Mouse (Mus musculus) intestine, embryonic 14.5 days (tissue): ENCODE measurements around the gene Ppil4. TPM values are rescaled to one million over a fixed set of nuclear protein-coding genes. Genes with fewer than 3 reads are reported as not detected.

Experiments used
- ATAC-seq: fragments of 200-750 bp; cut with Nextera tagmentation; replicated peaks from 2 replicates; pipeline ENCODE4 v1.8.0; 2017; ENCODE audit warnings: low read depth, moderate number of reproducible peaks, moderate TSS enrichment, moderate library complexity; ENCODE audit not compliant: low FRiP score, low TSS enrichment
- DNase-seq: peaks from one replicate; pipeline ENCODE4 v3.0.0-alpha.2; 2018; ENCODE audit warnings: low spot score
- H3K27ac ChIP-seq: fragments of 300-500 bp; sonication (generic); 2 replicates; pipeline ENCODE4 v1.5.1; 2014; ENCODE audit warnings: low read depth, mild to moderate bottlenecking, control low read depth
- H3K27me3 ChIP-seq: fragments of 300-500 bp; sonication (generic); replicated peaks from 2 replicates; pipeline ENCODE4 v1.6.1; 2014; ENCODE audit warnings: low read length, control low read depth; ENCODE audit not compliant: control insufficient read depth, insufficient read depth
- H3K36me3 ChIP-seq: fragments of 300-500 bp; sonication (generic); 2 replicates; pipeline ENCODE4 v1.6.1; 2014; ENCODE audit warnings: low read length, control low read depth; ENCODE audit not compliant: control insufficient read depth, insufficient read depth
- H3K4me1 ChIP-seq: fragments of 300-500 bp; sonication (generic); replicated peaks from 2 replicates; pipeline ENCODE4 v1.6.1; 2014; ENCODE audit warnings: low read length, control low read depth, mixed read lengths; ENCODE audit not compliant: control insufficient read depth, insufficient read depth
- H3K4me2 ChIP-seq: fragments of 300-500 bp; sonication (generic); 2 replicates; pipeline ENCODE4 v1.6.1; 2014; ENCODE audit warnings: low read length
- H3K4me3 ChIP-seq: fragments of 300-500 bp; sonication (generic); 2 replicates; pipeline ENCODE4 v1.5.1; 2014; ENCODE audit warnings: low read depth, low read length, control low read depth, mixed read lengths
- H3K9ac ChIP-seq: fragments of 300-500 bp; sonication (generic); 2 replicates; pipeline ENCODE4 v1.6.1; 2014; ENCODE audit warnings: mild to moderate bottlenecking, low read length
- H3K9me3 ChIP-seq: fragments of 300-500 bp; sonication (generic); 2 replicates; pipeline ENCODE4 v1.6.1; 2016; ENCODE audit warnings: low read length, control low read depth; ENCODE audit not compliant: control insufficient read depth
- WGBS: fragments of 180-500 bp; shearing (Covaris S2); extraction: QIAGEN DNeasy Blood & Tissue Kit; methylation state at CpG from one replicate; pipeline ENCODE4 v1.1.7; 2014; 5-methylcytosine and 5-hydroxymethylcytosine counted together
- polyA plus RNA-seq: library from polyadenylated mRNA; unstranded; fragments of >200 nt; fragmentation: Nextera tagmentation; extraction: Ambion mirVana; gene quantifications from 2 replicates; pipeline ENCODE4 v1.2.1, GENCODE M21; 2014

Gene Ppil4
- polyA plus RNA-seq, 1 experiment from 2014 or later = 34.7 TPM

- WGBS = 80% methylated on average over 2 of the region's 2 CpGs
- no peak overlapping the region for H3K4me2 ChIP-seq
- no peak overlapping the region for H3K9ac ChIP-seq
- no peaks in the 10 kb centered on the region for H3K36me3 ChIP-seq
- no peaks in the 10 kb centered on the region for H3K4me1 ChIP-seq
- ATAC-seq = no peak
- no peaks in the 10 kb centered on the region for H3K27me3 ChIP-seq
- H3K27ac ChIP-seq = no peak overlapping the region
- DNase-seq = no peak
- no peak overlapping the region for H3K4me3 ChIP-seq
- H3K9me3 ChIP-seq = no peaks in the 10 kb centered on the region
Observed at GRCm38 (mm10) chr10:7840353-7840733, 47.7 kb downstream of the Ppil4 start.

- WGBS = 67% methylated on average over 3 of the region's 3 CpGs
- Histone ChIP-seq H3K9ac (no peak overlapping the region), H3K27me3 (no peaks in the 10 kb centered on the region), H3K27ac (no peak overlapping the region), H3K4me1 (no peaks in the 10 kb centered on the region), H3K36me3 (no peaks in the 10 kb centered on the region), H3K4me3 (no peak overlapping the region), H3K9me3 (no peaks in the 10 kb centered on the region), H3K4me2 (no peak overlapping the region)
- DNase-seq (no peak), ATAC-seq (no peak)
Observed at GRCm38 (mm10) chr10:7840785-7841184, 48.1 kb downstream of the Ppil4 start.

DNA sequence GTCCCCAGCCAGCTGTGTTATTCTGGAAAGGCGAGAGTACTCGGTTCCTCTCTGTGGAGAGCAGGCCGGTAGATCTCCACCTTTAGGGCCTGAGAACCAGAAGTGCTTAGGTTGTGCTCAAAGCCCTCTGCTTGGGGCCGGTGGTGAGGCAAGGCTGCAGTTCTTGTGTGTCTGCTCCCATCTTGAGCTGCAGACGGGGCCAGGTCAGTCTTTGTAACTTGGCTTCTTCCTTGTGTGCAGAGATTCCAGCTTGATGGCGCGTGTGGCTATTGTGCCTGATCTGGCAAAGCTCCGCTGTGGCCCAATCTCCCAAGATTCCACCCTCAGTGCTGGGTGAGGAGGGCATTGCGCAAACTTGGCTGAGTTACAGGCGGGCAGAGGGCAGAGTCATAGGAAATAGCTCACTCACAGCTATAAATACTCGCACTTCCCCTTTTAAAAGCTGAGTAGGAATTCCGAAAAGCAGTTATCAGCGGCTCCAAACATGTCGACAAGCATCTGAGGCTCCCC is 48.9 kb downstream of the Ppil4 start:
- Histone ChIP-seq H3K4me3 (no peak overlapping the region), H3K27ac (no peak overlapping the region), H3K9me3 (no peaks in the 10 kb centered on the region), H3K9ac (no peak overlapping the region), H3K4me1 (no peaks in the 10 kb centered on the region), H3K36me3 (no peaks in the 10 kb centered on the region), H3K27me3 (no peaks in the 10 kb centered on the region), H3K4me2 (no peak overlapping the region)
- WGBS = 60% methylated on average over 14 of the region's 14 CpGs
- no peak for ATAC-seq
- no peak for DNase-seq

- Histone ChIP-seq H3K9ac (no peak overlapping the region), H3K9me3 (no peaks in the 10 kb centered on the region), H3K4me2 (no peak overlapping the region), H3K27ac (no peak overlapping the region), H3K36me3 (no peaks in the 10 kb centered on the region), H3K4me3 (no peak overlapping the region), H3K4me1 (no peaks in the 10 kb centered on the region), H3K27me3 (no peaks in the 10 kb centered on the region)
- no peak for DNase-seq
- WGBS = 87% methylated on average over 4 of the region's 4 CpGs
- no peak for ATAC-seq
Observed at GRCm38 (mm10) chr10:7843181-7843580, 50.5 kb downstream of the Ppil4 start.

DNA sequence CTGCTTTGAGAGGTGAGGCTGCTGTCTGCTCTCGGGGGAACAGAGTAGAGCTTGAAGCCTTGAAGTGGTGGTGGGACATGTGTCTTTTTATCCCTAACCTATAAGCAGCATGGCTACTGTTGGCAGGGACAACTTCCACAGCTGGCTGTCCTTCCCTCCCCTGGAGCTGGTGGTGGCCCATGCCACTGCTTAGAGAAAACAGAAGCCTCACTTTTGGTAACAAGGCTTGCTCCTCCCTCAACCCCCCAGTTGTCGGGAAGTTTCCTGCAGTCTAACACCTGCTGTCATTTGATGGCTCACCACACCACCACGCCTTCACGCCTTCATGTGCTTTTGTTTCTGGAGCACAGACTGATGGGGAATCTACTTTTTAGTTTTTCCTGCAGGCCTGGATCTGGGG is 51.5 kb downstream of the Ppil4 start:
- H3K9me3 ChIP-seq = no peaks in the 10 kb centered on the region
- no peaks in the 10 kb centered on the region for H3K27me3 ChIP-seq
- H3K36me3 ChIP-seq = no peaks in the 10 kb centered on the region
- ATAC-seq (no peak), DNase-seq (no peak)
- no peaks in the 10 kb centered on the region for H3K4me1 ChIP-seq
- no peak overlapping the region for H3K27ac ChIP-seq
- no peak overlapping the region for H3K4me2 ChIP-seq
- no peak overlapping the region for H3K9ac ChIP-seq
- H3K4me3 ChIP-seq = no peak overlapping the region
- WGBS = 70% methylated on average over 4 of the region's 4 CpGs

- Histone ChIP-seq H3K4me2 (no peak overlapping the region), H3K9me3 (no peaks in the 10 kb centered on the region), H3K36me3 (no peaks in the 10 kb centered on the region), H3K27me3 (no peaks in the 10 kb centered on the region), H3K4me3 (no peak overlapping the region), H3K27ac (no peak overlapping the region), H3K9ac (no peak overlapping the region), H3K4me1 (no peaks in the 10 kb centered on the region)
- DNase-seq (no peak), ATAC-seq (no peak)
- WGBS = 68% methylated on average over 8 of the region's 8 CpGs
Observed at GRCm38 (mm10) chr10:7845136-7845535, 52.4 kb downstream of the Ppil4 start.

GRCm38 (mm10) chr10:7845991-7846390 is 53.3 kb downstream of the Ppil4 start:
- 84% methylated on average over 4 of the region's 4 CpGs for WGBS
- H3K9ac ChIP-seq = no peak overlapping the region
- H3K4me3 ChIP-seq = no peak overlapping the region
- no peak overlapping the region for H3K27ac ChIP-seq
- H3K9me3 ChIP-seq = no peaks in the 10 kb centered on the region
- ATAC-seq (no peak), DNase-seq (no peak)
- H3K27me3 ChIP-seq = no peaks in the 10 kb centered on the region
- H3K36me3 ChIP-seq = no peaks in the 10 kb centered on the region
- no peaks in the 10 kb centered on the region for H3K4me1 ChIP-seq
- no peak overlapping the region for H3K4me2 ChIP-seq

DNA sequence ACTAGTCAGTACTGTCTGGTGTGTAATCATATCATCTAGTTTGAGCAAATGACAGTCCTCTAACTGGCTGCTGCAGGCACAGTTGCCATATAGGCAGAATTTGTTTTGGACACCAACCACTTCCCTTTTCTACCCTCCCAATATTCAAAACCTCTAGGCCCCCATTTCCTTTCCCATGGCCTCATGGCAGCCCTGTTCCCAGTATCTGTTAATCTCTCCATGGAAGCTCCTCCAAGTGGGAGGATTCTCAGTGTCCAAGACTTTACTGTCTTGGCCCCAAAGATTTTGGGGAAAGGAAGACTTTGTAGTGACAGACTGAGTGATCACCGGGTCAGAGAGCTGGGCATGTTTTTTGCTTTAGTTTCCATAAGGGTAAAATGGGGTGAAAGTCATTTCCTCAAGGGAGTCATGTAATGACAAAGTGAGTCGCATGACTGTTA is 54.5 kb downstream of the Ppil4 start:
- Histone ChIP-seq H3K27me3 (no peaks in the 10 kb centered on the region), H3K4me2 (no peak overlapping the region), H3K36me3 (no peaks in the 10 kb centered on the region), H3K9me3 (no peaks in the 10 kb centered on the region), H3K27ac (no peak overlapping the region), H3K9ac (no peak overlapping the region), H3K4me1 (no peaks in the 10 kb centered on the region), H3K4me3 (no peak overlapping the region)
- WGBS = 82% methylated on average over 2 of the region's 2 CpGs
- DNase-seq = no peak
- no peak for ATAC-seq

DNA sequence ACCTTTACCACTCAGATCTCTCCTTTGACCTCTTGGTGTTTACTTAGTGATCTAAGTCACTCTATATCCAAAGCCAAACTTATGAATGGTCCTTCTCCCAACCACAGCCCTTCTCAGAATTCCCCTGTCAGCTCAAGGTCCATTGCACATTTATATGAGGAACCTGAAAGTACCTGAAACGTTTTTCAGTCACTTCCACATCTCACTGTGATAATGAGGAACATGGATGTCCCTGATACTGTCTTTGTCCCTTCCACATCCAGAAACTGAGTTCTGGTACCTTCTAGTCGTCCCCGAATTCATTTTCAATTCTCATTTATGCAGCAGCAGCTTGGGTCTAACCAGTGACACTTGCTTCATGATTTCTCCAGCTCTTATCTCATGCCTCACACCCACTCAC is 59.2 kb downstream of the Ppil4 start:
- ATAC-seq = no peak
- WGBS = 71% methylated on average over 3 of the region's 3 CpGs

More for the DNA sequence above, 59.2 kb downstream of the Ppil4 start:
- Histone ChIP-seq H3K36me3 (no peaks in the 10 kb centered on the region), H3K27ac (no peak overlapping the region), H3K4me1 (no peaks in the 10 kb centered on the region), H3K4me3 (no peak overlapping the region), H3K9ac (no peak overlapping the region), H3K27me3 (no peaks in the 10 kb centered on the region), H3K4me2 (no peak overlapping the region), H3K9me3 (no peaks in the 10 kb centered on the region)
- no peak for DNase-seq
